Mouse (Mus musculus): ENCODE results near the gene Usp49. TPM values are rescaled to one million over a fixed set of nuclear protein-coding genes. Genes with fewer than 3 reads are reported as not detected.

Usp49 gene
- total RNA-seq, 2 experiments from 2014 or later: 3.2 to 3.3 TPM

GRCm38 (mm10) chr17:47715037-47715436 is 84.5 kb downstream of the Usp49 start:
- no peak for DNase-seq
- intact Hi-C loops (cut with DNase I): no loop called here

DNA sequence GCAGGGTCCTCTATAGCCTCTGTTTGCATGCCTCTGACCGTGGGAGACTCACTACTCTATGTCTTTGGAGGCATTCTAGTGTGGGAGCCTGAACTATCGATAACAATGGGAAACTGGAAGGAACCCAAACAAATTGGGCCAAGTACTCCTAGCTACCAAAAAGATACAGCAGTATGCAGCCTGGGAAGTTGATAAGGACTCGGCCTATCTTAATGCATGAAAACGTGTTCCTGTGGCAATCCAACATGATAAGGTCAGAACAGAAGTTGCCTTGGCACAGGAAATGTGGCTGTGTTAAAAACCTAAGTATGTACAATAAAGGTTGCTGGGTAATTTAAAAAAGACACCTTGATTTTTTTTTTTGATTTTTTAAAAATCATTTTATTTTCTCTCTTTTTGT is 90.7 kb downstream of the Usp49 start:
- intact Hi-C loops (cut with DNase I): no loop called here
- no peak for DNase-seq

GRCm38 (mm10) chr17:47726566-47726965 is 96.1 kb downstream of the Usp49 start, which contains the start of gene Pgc:
TSS of gene Pgc (plus strand) at chr17:47726842.
- DNase-seq: no peak
- intact Hi-C loops (cut with DNase I): no loop called here

DNA sequence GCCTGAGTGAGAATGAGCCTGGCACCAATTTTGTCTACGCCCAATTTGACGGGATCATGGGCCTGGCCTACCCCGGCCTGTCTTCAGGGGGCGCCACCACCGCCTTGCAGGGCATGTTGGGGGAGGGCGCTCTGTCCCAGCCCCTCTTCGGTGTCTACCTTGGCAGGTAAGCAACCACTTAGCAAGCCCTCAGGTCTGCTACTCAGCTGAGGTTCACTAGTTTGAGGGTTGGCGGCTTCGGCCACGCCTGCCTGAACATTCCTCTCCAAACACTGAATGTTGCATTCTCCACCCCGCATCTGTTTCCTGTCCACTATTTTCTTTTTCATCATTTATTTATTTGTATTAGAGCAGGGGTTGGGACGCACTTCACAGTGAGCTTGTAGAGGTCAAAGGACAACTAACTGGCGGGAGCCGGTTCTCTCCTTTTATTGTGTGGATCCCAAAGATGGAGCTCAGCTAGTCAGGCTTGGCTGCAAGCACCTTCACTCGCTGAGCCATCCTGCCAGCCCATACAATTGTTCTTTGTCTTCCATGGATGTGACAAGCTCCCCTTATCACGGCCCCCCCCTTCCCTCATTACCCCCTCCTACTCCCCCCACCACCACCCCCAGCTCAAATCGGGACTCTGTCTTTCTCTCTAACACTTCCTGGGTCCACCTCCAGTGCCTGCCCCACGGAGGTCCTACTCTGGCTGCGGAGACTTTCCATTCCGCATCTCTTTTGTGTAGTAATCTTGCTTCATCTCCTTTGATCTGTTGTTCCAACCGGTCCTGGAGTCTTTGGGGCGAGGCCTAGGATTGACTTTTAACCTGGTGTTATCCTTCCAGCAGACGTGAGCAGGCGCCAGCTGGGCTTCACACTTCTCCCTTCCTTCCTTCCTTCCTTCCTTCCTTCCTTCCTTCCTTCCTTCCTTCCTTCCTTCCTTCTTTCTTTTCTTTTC is 100.4 kb downstream of the Usp49 start:
- intact Hi-C loops (cut with DNase I): no loop called here
- no peak for DNase-seq

GRCm38 (mm10) chr17:47735553-47736100 is 105.1 kb downstream of the Usp49 start:
- intact Hi-C loops (cut with DNase I): no loop called here
- DNase-seq: no peak

Other genes starting within 250 kb of the Usp49 start
- under 1 TPM; 0.31 to 0.35 TPM for gene Guca1b, start 245.3 kb upstream of the Usp49 start, total RNA-seq (2021)
- gene Guca1a, start 230.1 kb upstream of the Usp49 start, total RNA-seq (2021): not detected
- gene AI661453, start 194.1 kb upstream of the Usp49 start, total RNA-seq (2021): under 1 TPM; 0.13 to 0.35 TPM
- not detected for gene 1700001C19Rik, start 193.3 kb upstream of the Usp49 start, total RNA-seq (2021)
- 10 to 100 TPM; 10.4 to 12.8 TPM for gene Taf8, start 128.4 kb upstream of the Usp49 start, total RNA-seq (2021)
- gene Ccnd3, start 125.6 kb upstream of the Usp49 start, total RNA-seq (2021): 10 to 100 TPM; 31.4 to 31.5 TPM
- gene Bysl, start 19.2 kb upstream of the Usp49 start, total RNA-seq (2021): 10 to 100 TPM; 13.8 to 14.2 TPM
- gene Med20, start 19.1 kb upstream of the Usp49 start, total RNA-seq (2021): 10 to 100 TPM; 12.9 to 14.9 TPM
- gene Gm20517, start 19.1 kb upstream of the Usp49 start, total RNA-seq (2021): 1 to 10 TPM in 1 of 2 experiments, under 1 TPM in 1; 0.42 to 1.3 TPM
- 100 to 1,000 TPM; 105 to 118 TPM for gene Tomm6, start 57.7 kb downstream of the Usp49 start, total RNA-seq (2021)
- gene Frs3, start 58.3 kb downstream of the Usp49 start, total RNA-seq (2021): 1 to 10 TPM; 3.2 to 5.1 TPM
- under 1 TPM; 0.18 to 0.62 TPM for gene Gm21981, start 63.8 kb downstream of the Usp49 start, total RNA-seq (2021)
- gene Prickle4, start 64.0 kb downstream of the Usp49 start, total RNA-seq (2021): 1 to 10 TPM; 1.8 to 2.2 TPM
- gene Pgc, start 96.2 kb downstream of the Usp49 start, total RNA-seq (2021): not detected
- gene Tfeb, start 106.3 kb downstream of the Usp49 start, total RNA-seq (2021): 10 to 100 TPM; 72.7 to 75.2 TPM
- gene Mdfi, start 204.0 kb downstream of the Usp49 start, total RNA-seq (2021): under 1 TPM; 0.36 to 0.96 TPM